Mouse (Mus musculus): Measurements from ENCODE around the gene Ern1.
A peak's percentile ranks its signal among the peaks of the same experiment; 100 is the strongest.
"Not testable (repeated sequence)": the region's sequence is repeated elsewhere in the genome, so short reads cannot be mapped to it uniquely, and the experiment has no call there.

Ern1 gene

GRCm38 (mm10) chr11:106437039-106437438, 50.6 kb downstream of the Ern1 start:
- no peak for DNase-seq (ENCODE audit: inconsistent ontology term)

GRCm38 (mm10) chr11:106430392-106430791, 57.3 kb downstream of the Ern1 start:
- DNase-seq (ENCODE audit: inconsistent ontology term), result no peak

GRCm38 (mm10) chr11:106429689-106430088, 58.0 kb downstream of the Ern1 start:
- DNase-seq (ENCODE audit: inconsistent ontology term), result no peak

GRCm38 (mm10) chr11:106428556-106428955, 59.1 kb downstream of the Ern1 start:
- DNase-seq (ENCODE audit: inconsistent ontology term), result no peak

GRCm38 (mm10) chr11:106428106-106428505, 59.5 kb downstream of the Ern1 start:
- no peak for DNase-seq (ENCODE audit: inconsistent ontology term)

- no peak for DNase-seq (ENCODE audit: inconsistent ontology term)
These were observed 61.2 kb downstream of the Ern1 start for GRCm38 (mm10) chr11:106426447-106426846.

- DNase-seq (ENCODE audit: inconsistent ontology term), result no peak
These were observed 62.5 kb downstream of the Ern1 start for GRCm38 (mm10) chr11:106425201-106425600.

GRCm38 (mm10) chr11:106419262-106420102, 68.2 kb downstream of the Ern1 start:
- DNase-seq (ENCODE audit: inconsistent ontology term), result no peak

- DNase-seq (ENCODE audit: inconsistent ontology term), result peak; percentile 74
These were observed 68.9 kb downstream of the Ern1 start for GRCm38 (mm10) chr11:106418622-106419196.

GRCm38 (mm10) chr11:106417860-106418259, 69.8 kb downstream of the Ern1 start:
- DNase-seq (ENCODE audit: inconsistent ontology term), result no peak

- DNase-seq (ENCODE audit: inconsistent ontology term), result no peak
These were observed 71.3 kb downstream of the Ern1 start for GRCm38 (mm10) chr11:106416331-106416730.

GRCm38 (mm10) chr11:106412641-106413360, 74.9 kb downstream of the Ern1 start:
- no peak for DNase-seq (ENCODE audit: inconsistent ontology term)

GRCm38 (mm10) chr11:106411157-106411556, 76.5 kb downstream of the Ern1 start:
- no peak for DNase-seq (ENCODE audit: inconsistent ontology term)

GRCm38 (mm10) chr11:106410507-106410906, 77.1 kb downstream of the Ern1 start:
- no peak for DNase-seq (ENCODE audit: inconsistent ontology term)

GRCm38 (mm10) chr11:106410011-106410410, 77.6 kb downstream of the Ern1 start:
- DNase-seq (ENCODE audit: inconsistent ontology term), result no peak

- DNase-seq (ENCODE audit: inconsistent ontology term), result no peak
These were observed 89.2 kb downstream of the Ern1 start for GRCm38 (mm10) chr11:106398481-106398880.

- DNase-seq (ENCODE audit: inconsistent ontology term), result no peak
These were observed 90.0 kb downstream of the Ern1 start for GRCm38 (mm10) chr11:106397656-106398055.

GRCm38 (mm10) chr11:106394055-106394454, 93.6 kb downstream of the Ern1 start:
- not testable (repeated sequence) for DNase-seq (ENCODE audit: inconsistent ontology term)

GRCm38 (mm10) chr11:106393331-106393616, 94.4 kb downstream of the Ern1 start:
- DNase-seq (ENCODE audit: inconsistent ontology term), result no peak

- DNase-seq (ENCODE audit: inconsistent ontology term), result no peak
These were observed 94.9 kb downstream of the Ern1 start for GRCm38 (mm10) chr11:106392597-106393330.

- peak; percentile 49 for DNase-seq (ENCODE audit: inconsistent ontology term)
These were observed 96.0 kb downstream of the Ern1 start for GRCm38 (mm10) chr11:106391546-106392188.

- DNase-seq (ENCODE audit: inconsistent ontology term), result no peak
These were observed 96.9 kb downstream of the Ern1 start for GRCm38 (mm10) chr11:106390757-106391156.
